Mouse (Mus musculus) ES-E14 (cell line): ENCODE measurements around the gene Pcx.

ENCODE experiments used
- CHD2 ChIP-seq: IDR thresholded peaks from 2 replicates; pipeline ENCODE4 v1.6.1; 2014; ENCODE audit warnings: mild to moderate bottlenecking, low read depth, low read length, inconsistent platforms
- HCFC1 ChIP-seq: IDR thresholded peaks from 2 replicates; pipeline ENCODE4 v1.6.1; 2012; ENCODE audit warnings: low read length, inconsistent platforms, borderline replicate concordance; ENCODE audit not compliant: insufficient read depth
- MAFK ChIP-seq: IDR thresholded peaks from 2 replicates; pipeline ENCODE4 v1.6.1; 2014; ENCODE audit warnings: mild to moderate bottlenecking, low read depth, low read length, inconsistent platforms; ENCODE audit not compliant: insufficient read depth
- ZC3H11A ChIP-seq: IDR thresholded peaks from 2 replicates; pipeline ENCODE4 v1.6.1; 2012; ENCODE audit warnings: low read depth, mild to moderate bottlenecking, inconsistent platforms, low read length, borderline replicate concordance
- ZNF384 ChIP-seq: IDR thresholded peaks from 2 replicates; pipeline ENCODE4 v1.6.1; 2012; ENCODE audit warnings: low read depth, low read length, inconsistent platforms

DNA sequence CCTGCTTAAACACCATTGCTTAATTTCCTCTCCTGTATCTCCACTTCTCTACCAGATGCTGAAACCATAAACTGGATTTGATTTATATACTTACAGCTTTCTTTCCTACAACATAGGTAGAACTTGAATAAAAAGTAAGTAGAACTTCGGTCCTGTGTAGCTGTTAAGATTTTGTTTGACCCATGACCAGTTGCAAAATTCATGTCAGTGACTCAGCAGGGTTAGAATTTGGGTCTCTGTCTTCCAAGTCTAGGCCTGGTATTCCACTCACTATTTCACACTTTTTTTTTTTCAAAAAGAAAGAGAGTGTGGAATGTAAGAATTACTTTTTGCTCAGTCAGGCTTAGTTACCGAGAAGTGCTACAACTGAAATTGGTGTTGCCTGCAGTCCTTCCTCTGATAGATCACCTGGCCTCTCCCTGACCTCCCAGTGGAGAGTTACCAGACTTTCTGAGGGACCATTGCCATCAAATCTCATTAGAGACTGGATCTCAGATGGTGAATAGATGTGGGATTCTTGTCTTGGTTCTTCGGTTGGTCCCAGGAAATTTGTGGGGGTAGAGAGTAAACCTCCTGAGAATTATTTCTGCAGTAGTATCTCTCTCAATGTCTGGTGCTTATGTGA lies 11.3 kb downstream of the Pcx start:
- TF ChIP-seq ZC3H11A (no peak), MAFK (no peak), ZNF384 (no peak), HCFC1 (no peak), CHD2 (no peak)
